Mouse (Mus musculus) heart, embryonic 11.5 days (tissue): Measurements from ENCODE around the gene Cryaa. TPM values are rescaled to one million over a fixed set of nuclear protein-coding genes. Genes with fewer than 3 reads are reported as not detected.
A peak's percentile ranks its signal among the peaks of the same experiment; 100 is the strongest.

Source experiments
- ATAC-seq: fragments of 200-750 bp; cut with Nextera tagmentation; replicated peaks from 2 replicates; pipeline ENCODE4 v1.8.0; 2017; ENCODE audit warnings: moderate library complexity; ENCODE audit not compliant: insufficient number of reproducible peaks, low FRiP score, low TSS enrichment
- H3K27ac ChIP-seq: fragments of 300-500 bp; sonication (generic); 2 replicates; pipeline ENCODE4 v1.5.1; 2014; ENCODE audit warnings: mild to moderate bottlenecking, low read depth, low read length
- H3K27me3 ChIP-seq: fragments of 300-500 bp; sonication (generic); 2 replicates; pipeline ENCODE4 v1.6.1; 2014; ENCODE audit warnings: mild to moderate bottlenecking, low read length, mixed read lengths; ENCODE audit not compliant: control insufficient read depth, insufficient read depth
- H3K36me3 ChIP-seq: fragments of 300-500 bp; sonication (generic); 2 replicates; pipeline ENCODE4 v1.6.1; 2014; ENCODE audit warnings: mild to moderate bottlenecking, low read length, moderate library complexity, mixed read lengths; ENCODE audit not compliant: control insufficient read depth, insufficient read depth
- H3K4me1 ChIP-seq: fragments of 300-500 bp; sonication (generic); 2 replicates; pipeline ENCODE4 v1.6.1; 2014; ENCODE audit warnings: low read length; ENCODE audit not compliant: control insufficient read depth, insufficient read depth
- H3K4me2 ChIP-seq: fragments of 300-500 bp; sonication (generic); 2 replicates; pipeline ENCODE4 v1.6.1; 2014; ENCODE audit warnings: mild to moderate bottlenecking, moderate library complexity
- H3K4me3 ChIP-seq: fragments of 300-500 bp; sonication (generic); 2 replicates; pipeline ENCODE4 v1.5.1; 2014; ENCODE audit warnings: low read depth, low read length
- H3K9ac ChIP-seq: fragments of 300-500 bp; sonication (generic); 2 replicates; pipeline ENCODE4 v1.6.1; 2014; ENCODE audit warnings: mild to moderate bottlenecking, low read depth, low read length, moderate library complexity
- H3K9me3 ChIP-seq: fragments of 300-500 bp; sonication (generic); replicated peaks from 2 replicates; pipeline ENCODE4 v1.6.1; 2016; ENCODE audit warnings: low read length; ENCODE audit not compliant: control insufficient read depth
- WGBS: fragments of 180-500 bp; shearing (Covaris S2); extraction: QIAGEN DNeasy Blood & Tissue Kit; methylation state at CpG from one replicate; pipeline ENCODE4 v1.1.7; 2014; ENCODE audit not compliant: insufficient replicate concordance; 5-methylcytosine and 5-hydroxymethylcytosine counted together
- polyA plus RNA-seq: library from polyadenylated mRNA; unstranded; fragments of >200 nt; fragmentation: Nextera tagmentation; extraction: Ambion mirVana; gene quantifications from 2 replicates; pipeline ENCODE4 v1.2.1, GENCODE M21; 2014

Cryaa gene
- polyA plus RNA-seq, 1 experiment from 2014 or later, result not detected

GRCm38 (mm10) chr17:31656682-31657081, 20.9 kb upstream of the Cryaa start:
- no peaks in the 10 kb centered on the region for H3K9me3 ChIP-seq
- H3K9ac ChIP-seq, result no peak overlapping the region
- H3K27me3 ChIP-seq, result no peaks in the 10 kb centered on the region
- H3K4me1 ChIP-seq, result peaks cover 12% of the 10 kb centered on the region; the same call in 1 of the 2 replicates
- 87% methylated on average over 5 of the region's 5 CpGs for WGBS
- peaks cover 32% of the 10 kb centered on the region for H3K36me3 ChIP-seq
- no peak overlapping the region for H3K4me2 ChIP-seq
- ATAC-seq, result no peak
- H3K4me3 ChIP-seq, result no peak overlapping the region
- no peak overlapping the region for H3K27ac ChIP-seq

GRCm38 (mm10) chr17:31657141-31657983, 20.2 kb upstream of the Cryaa start:
- no peak for ATAC-seq
- H3K27ac ChIP-seq, result 0 out of 2 replicates have a peak overlapping the region, but pooled peaks have one; percentile 87
- no peaks in the 10 kb centered on the region for H3K9me3 ChIP-seq
- no peaks in the 10 kb centered on the region for H3K27me3 ChIP-seq
- H3K4me1 ChIP-seq, result peaks cover 12% of the 10 kb centered on the region; the same call in 1 of the 2 replicates
- 55% methylated on average over 12 of the region's 12 CpGs for whole genome bisulfite sequencing
- peak overlapping the region; percentile 94 for H3K4me3 ChIP-seq
- peak overlapping the region; percentile 83 for H3K4me2 ChIP-seq
- peak overlapping the region; percentile 98 for H3K9ac ChIP-seq
- H3K36me3 ChIP-seq, result peaks cover 25% of the 10 kb centered on the region

GRCm38 (mm10) chr17:31658136-31658467, 19.5 kb upstream of the Cryaa start:
- WGBS, result under 1% methylated on average over 27 of the region's 27 CpGs
- ATAC-seq, result no peak
- peaks cover 19% of the 10 kb centered on the region for H3K36me3 ChIP-seq

GRCm38 (mm10) chr17:31658468-31659185, 19.0 kb upstream of the Cryaa start, which contains the start of gene U2af1:
Gene U2af1 (minus strand): TSS chr17:31658892.
- H3K4me2 ChIP-seq, result peak within 1 kb of the TSS; percentile 83
- peaks cover 12% of the 10 kb centered on the region; the same call in 1 of the 2 replicates for H3K4me1 ChIP-seq
- peak; percentile 96 for ATAC-seq
- peak within 1 kb of the TSS; percentile 94 for H3K4me3 ChIP-seq
- peaks cover 13% of the 10 kb centered on the region for H3K36me3 ChIP-seq
- H3K9ac ChIP-seq, result peak within 1 kb of the TSS; percentile 98
- no peaks in the 10 kb centered on the region for H3K9me3 ChIP-seq
- H3K27ac ChIP-seq, result peak within 1 kb of the TSS; percentile 87
- under 1% methylated on average over 77 of the region's 77 CpGs for WGBS
- no peaks in the 10 kb centered on the region for H3K27me3 ChIP-seq

More at GRCm38 (mm10) chr17:31658136-31658467, 19.5 kb upstream of the Cryaa start:
- Histone ChIP-seq H3K4me1 (peaks cover 12% of the 10 kb centered on the region; the same call in 1 of the 2 replicates), H3K27me3 (no peaks in the 10 kb centered on the region), H3K4me3 (peak overlapping the region; percentile 94), H3K9ac (peak overlapping the region; percentile 98), H3K4me2 (peak overlapping the region; percentile 83), H3K9me3 (no peaks in the 10 kb centered on the region), H3K27ac (peak overlapping the region; percentile 87)

DNA sequence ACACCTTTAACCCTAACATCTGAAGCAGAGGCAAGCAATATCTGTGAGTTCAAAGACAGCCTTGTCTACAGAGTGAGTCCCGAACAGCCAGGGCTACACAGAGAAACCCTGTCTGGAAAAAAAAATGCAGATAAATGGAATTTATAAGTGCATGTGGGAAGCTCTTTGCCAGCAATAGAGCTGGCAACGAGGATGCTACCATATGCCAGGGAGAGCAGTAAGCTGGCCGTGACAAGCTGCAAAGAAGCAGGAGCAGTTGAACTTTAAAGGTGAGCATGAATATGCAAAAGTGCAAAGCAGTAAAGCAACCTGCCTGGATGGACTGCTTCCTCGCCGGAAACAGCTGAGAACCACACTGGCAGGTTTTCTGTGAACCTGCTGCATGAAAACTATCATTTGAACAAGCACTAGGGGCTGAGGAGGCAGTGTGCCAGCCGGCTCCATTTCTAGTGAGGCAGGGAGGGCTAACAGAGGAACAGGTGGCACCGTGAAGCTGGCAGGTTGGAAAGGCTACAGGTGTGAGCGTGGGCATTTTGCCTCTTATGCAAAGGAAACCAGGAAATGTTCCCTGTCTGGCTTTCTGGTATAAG, 16.9 kb upstream of the Cryaa start:
- Histone ChIP-seq H3K9ac (no peak overlapping the region), H3K4me1 (peaks cover 8% of the 10 kb centered on the region; the same call in 1 of the 2 replicates), H3K4me3 (no peak overlapping the region), H3K9me3 (no peaks in the 10 kb centered on the region), H3K36me3 (peaks cover 4% of the 10 kb centered on the region), H3K27ac (no peak overlapping the region), H3K27me3 (no peaks in the 10 kb centered on the region), H3K4me2 (no peak overlapping the region)
- 74% methylated on average over 8 of the region's 8 CpGs for WGBS
- no peak for ATAC-seq

DNA sequence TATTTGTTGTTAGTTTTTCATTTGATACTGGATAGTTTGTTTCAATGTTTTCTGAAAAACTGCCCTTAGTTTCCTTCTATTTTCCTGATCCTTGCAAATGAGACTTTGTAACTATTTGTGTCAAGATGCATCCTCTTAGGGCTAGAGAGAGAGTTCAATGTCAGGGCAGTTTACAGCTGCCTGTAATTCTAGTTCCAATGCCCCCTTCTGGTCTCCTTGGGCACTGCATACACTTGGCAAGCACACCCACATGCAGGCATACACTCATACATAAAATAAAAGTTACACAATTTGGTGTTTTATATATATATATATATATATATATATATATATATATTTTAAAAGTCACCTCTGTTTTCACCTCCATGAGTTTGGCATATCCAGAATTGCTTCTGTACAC, 14.8 kb upstream of the Cryaa start:
- H3K27me3 ChIP-seq, result no peaks in the 10 kb centered on the region
- no peak overlapping the region for H3K4me2 ChIP-seq
- H3K27ac ChIP-seq, result no peak overlapping the region
- no peak overlapping the region for H3K9ac ChIP-seq
- no peaks in the 10 kb centered on the region for H3K4me1 ChIP-seq
- H3K36me3 ChIP-seq, result no peaks in the 10 kb centered on the region
- H3K4me3 ChIP-seq, result no peak overlapping the region
- H3K9me3 ChIP-seq, result no peaks in the 10 kb centered on the region
- ATAC-seq, result no peak

DNA sequence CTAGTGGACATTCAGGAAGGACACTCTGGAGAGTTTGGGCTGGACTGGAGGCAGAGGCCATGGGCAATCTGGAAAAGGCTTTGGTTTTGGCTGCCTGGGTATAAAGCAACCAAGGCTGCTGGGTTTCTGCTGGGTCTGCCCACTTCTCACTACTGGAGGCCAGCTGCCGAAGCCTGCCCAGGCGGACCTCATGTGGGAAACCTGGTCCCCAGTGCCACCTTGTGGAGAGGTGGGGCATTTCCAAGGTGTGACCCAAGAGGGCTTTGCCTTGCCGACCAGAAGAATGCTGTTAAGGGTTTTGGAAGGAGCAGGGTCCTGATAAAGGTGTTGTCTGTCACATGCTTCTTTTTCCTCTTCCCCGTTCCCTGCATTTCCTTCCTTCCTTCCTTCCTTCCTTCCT, 12.8 kb upstream of the Cryaa start:
- H3K27me3 ChIP-seq, result no peaks in the 10 kb centered on the region
- no peak overlapping the region for H3K4me3 ChIP-seq
- H3K4me1 ChIP-seq, result no peaks in the 10 kb centered on the region
- no peak overlapping the region for H3K4me2 ChIP-seq
- WGBS, result 6% methylated on average over 4 of the region's 4 CpGs
- no peak overlapping the region for H3K9ac ChIP-seq
- H3K36me3 ChIP-seq, result no peaks in the 10 kb centered on the region
- H3K27ac ChIP-seq, result no peak overlapping the region
- ATAC-seq, result peak; percentile 31; the same call in 1 of the 2 replicates
- no peaks in the 10 kb centered on the region for H3K9me3 ChIP-seq

GRCm38 (mm10) chr17:31668306-31668705, 9.3 kb upstream of the Cryaa start:
- H3K4me2 ChIP-seq, result no peak overlapping the region
- WGBS, result 77% methylated on average over 8 of the region's 9 CpGs

More at GRCm38 (mm10) chr17:31668306-31668705, 9.3 kb upstream of the Cryaa start:
- Histone ChIP-seq H3K36me3 (no peaks in the 10 kb centered on the region), H3K4me3 (no peak overlapping the region), H3K4me1 (no peaks in the 10 kb centered on the region), H3K27ac (no peak overlapping the region), H3K9me3 (no peaks in the 10 kb centered on the region), H3K9ac (no peak overlapping the region), H3K27me3 (no peaks in the 10 kb centered on the region)
- no peak for ATAC-seq
